Mouse (Mus musculus) cerebellum, adult 8-10 months (tissue): Measurements from ENCODE around the gene Acaa1a.
A peak's percentile ranks its signal among the peaks of the same experiment; 100 is the strongest.
"Not testable (repeated sequence)": the region's sequence is repeated elsewhere in the genome, so short reads cannot be mapped to it uniquely, and the experiment has no call there.

Experiments
- DNase-seq: peaks from one replicate; pipeline ENCODE4 v3.0.0; 2022

Acaa1a gene

DNA sequence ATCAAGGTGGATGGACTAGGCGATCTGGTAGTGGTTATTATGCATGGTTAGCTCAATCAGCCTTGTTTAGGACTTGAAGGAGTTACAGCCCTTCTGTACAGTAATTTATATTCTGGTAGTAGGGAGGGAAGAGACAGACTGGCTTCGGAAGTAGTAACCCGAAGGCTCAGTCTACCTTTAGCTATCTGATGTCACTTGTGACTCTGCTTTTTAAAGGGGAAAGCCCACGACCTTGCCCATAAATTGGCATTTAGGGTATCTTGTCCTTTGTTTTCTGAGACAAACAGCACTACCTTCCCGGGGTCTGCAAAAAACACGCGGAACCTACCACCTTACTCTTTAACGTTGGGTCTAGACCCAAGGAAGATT lies 720 bp downstream of the Acaa1a start:
- no peak for DNase-seq

DNA sequence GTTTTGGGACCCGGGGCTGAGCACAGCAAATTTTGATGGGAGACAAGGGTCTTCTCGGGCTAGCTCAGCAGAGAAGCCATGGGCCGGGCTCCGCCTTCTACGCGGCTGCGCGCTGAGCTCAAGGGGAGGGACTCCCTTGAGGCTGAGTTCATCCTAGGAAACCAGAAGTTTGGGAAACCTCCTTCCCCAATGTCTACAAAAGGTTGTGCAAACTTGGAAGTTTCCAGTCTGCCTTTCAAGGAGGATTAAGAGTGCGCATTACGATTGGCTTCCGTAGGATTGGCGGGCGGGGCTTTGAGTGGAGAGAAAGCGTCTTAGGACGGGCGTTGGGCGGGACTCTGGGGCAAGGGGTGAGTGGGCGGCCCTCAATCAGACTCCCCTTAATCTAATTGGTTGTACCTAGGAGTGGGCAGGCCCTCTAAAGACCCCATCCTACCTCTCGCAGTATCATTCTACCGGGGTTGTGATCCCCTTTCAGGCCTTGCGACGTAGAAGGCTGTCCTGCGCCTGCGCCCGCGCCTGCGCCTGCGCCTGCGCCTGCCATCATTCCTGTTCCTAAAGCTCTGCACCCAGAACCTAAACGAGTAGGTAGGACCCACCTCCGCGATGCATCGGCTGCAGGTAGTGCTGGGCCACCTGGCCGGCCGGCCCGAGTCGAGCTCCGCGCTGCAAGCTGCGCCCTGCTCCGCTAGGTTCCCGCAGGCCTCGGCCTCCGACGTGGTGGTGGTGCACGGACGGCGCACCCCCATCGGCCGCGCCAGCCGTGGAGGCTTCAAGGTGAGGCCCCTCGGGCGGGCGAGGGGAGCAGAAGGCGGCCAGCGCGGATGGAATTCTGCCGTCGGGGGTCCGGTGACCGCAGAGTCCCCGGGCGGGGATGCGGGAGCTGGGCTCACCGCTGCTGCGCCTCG lies 1.7 kb downstream of the Acaa1a start, which contains the start of gene Myd88:
Gene Myd88 (minus strand): TSS at position 503 of the 908 bp plus-strand sequence.
- DNase-seq, result peak; percentile 84

DNA sequence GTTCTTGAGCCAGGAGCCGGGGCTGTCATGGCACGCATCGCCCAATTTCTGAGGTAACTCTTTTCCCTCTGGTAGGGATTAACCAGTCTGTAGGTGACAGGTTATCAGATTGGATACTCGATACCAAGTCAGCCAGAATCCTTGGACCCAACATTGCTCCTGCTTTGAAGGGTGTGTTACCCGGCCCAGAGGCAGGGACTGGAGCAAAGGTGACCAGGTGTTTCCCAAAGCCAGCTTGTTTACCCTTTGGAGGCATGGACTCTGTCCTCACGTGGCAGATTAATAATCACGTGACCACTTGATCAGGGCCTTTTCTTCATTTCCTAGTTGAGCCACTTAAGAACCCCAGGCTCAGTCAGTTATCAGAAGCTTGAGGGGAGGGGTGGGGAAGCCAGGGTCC lies 3.3 kb downstream of the Acaa1a start:
- no peak for DNase-seq

DNA sequence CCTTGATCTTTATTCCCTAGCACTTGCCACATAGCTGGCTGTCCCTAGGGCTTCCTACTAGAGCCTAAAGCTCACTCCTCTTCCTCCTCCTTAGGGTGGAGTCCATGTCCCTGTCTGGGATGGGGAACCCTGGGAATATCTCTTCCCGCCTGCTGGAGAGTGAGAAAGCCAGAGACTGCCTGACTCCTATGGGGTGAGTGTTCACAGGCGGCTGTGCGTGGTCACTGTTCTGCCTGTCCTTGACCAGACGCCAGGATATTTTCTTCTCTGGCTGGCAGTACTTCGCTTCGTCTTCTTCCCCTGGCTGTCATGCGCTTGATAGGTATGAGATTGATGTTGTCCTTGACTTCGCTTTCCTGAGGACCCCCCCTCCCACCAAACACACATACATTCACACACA lies 6.9 kb downstream of the Acaa1a start:
- DNase-seq, result no peak

DNA sequence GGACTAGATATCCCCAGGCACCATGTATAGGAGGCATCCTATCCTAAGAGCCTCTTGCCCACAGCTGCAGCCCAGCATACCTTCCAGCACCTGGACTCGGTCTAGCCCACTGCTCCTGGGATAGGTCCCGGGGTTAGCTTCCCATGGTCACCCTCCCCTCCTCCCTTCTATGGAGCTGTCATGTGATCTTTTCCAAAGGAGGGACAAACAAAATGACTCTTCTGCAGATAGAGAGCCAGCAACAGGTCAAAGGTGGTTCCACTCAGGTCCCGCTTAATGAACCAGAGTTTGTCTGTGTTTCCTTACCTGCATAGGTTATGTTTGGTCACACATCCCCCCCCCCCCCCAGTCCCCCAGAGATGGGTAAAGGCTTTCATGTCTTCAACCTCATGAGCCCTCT lies 11.1 kb downstream of the Acaa1a start:
- no peak for DNase-seq

DNA sequence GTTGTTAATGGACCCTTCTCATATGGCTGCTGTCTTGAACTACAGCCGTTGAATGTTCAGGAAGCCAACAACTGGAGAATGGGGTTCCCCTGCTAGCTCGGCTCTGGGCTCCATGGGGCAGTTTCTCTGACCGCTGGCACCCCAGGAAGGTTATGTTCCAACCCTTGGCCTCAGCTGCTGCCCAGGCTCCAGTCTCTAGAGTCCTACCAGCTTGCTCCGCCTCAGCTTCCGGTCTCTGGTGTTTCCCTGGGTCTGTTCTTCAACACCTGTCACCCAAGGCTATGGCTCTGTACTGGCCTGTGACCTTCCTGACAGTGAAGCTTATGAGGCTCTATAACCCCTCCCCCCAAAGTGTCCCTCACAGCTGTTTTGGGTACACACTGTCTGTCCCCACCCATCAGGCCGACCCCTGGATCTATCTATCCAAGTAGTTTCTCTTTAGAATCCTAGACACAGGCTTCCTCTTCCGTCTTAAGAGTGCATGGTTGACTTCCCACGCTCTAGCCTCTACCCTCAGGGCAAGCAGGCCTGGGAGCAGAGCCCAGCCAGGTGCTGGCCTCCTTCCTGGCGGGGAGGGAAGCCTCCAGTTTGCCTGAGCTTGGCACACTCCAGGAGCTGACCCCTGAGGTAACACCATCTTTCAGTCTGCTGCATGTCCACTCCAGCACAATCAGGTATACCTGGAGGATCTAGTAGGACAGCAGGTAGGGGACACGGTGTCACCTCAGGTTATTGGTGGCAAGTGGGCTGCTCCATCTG lies 11.7 kb downstream of the Acaa1a start:
- DNase-seq, result no peak

DNA sequence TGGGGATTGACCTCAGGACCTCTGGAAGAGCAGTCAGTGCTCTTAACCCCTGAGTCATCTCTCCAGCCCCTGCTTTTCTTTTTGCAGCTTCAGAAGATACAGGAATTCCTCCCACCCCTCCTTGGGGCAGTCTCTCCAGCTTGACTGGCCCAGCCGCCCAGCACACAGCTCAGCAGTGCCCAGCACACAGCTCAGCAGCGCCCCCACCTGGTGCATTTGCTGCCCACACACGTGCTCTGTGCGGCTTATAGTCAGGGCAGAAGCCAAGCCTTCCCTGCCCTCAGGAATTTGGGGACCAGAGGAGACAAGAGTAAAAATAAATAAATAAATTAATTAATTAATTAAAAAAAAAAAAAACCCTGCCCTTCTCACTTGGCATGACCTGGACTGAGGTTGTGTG lies 12.6 kb downstream of the Acaa1a start:
- peak; percentile 65 for DNase-seq

DNA sequence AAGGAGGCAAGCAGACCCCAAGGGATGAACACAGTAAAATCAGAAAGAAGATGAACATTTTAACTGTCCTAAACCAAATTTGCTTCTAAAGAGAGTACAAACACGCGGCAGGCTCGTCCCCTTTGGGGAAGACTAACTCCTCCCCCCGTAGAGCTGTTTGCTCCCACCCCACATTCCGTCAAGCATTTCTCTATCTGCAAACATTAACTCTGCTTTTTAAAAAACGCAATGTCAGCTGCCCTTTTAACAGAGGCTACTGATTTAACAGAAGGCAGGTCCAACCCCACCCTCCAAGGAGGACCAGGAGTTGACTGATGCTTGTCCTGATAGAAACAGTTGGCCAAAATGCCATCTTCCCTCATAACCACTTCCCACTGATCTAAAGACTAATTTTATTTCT lies 14.4 kb downstream of the Acaa1a start:
- DNase-seq, result no peak

DNA sequence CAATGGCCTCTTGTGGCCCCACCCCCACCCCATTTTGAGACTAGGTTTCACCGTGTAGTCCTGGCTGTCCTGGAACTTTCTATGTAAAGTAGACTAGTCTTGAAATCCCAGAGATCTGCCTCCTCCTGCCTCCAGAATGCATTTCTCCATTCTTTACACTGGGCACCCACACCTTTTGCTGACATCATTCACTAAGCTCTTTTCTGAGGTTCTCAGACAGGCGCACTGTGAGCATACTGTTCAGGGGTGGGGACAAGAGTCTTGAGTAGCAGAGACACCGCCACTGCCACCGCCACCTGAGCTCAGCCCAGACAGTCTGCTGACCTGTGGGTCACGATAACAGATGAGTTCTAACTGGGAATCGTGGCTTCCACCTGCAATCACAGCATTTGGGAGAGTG lies 16.5 kb downstream of the Acaa1a start:
- no peak for DNase-seq

DNA sequence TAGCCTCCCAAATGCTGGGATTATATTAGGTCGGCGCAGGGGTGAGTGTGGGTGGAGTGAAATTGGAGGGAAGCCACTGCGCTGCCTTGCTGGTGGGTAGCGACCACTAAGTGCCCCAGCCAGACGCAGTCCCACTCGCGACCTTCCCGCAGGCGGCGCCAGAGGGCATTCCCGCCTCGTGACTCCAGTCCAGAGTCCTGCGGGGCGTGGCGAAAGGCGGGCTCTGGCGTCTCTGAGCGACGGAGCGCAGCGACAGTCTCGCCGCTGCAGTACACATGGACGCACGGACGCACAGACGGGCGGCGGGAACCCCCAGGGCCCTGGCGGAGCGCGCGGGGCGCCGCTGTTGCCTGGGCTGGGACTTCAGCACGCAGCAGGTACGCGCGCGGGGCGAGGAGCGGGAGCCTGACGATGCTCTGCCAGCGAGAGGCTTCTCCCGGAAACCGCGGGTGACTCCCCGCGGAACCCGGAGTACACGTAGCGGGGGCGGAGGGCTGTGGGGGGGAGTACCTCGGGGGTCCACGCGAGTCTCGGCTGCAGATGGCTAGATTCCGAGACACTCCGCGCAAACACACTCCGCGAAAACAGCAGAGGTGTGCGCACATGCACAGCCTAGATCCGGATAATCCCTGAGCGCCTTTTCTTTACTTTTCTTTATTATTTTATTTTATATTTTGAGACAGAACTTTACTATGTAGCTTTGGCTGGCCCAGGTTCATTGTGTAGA lies 18.0 kb downstream of the Acaa1a start, which contains the start of gene Xylb:
Gene Xylb (plus strand): TSS at position 51 of the 727 bp plus-strand sequence.
- peak; percentile 90 for DNase-seq

DNA sequence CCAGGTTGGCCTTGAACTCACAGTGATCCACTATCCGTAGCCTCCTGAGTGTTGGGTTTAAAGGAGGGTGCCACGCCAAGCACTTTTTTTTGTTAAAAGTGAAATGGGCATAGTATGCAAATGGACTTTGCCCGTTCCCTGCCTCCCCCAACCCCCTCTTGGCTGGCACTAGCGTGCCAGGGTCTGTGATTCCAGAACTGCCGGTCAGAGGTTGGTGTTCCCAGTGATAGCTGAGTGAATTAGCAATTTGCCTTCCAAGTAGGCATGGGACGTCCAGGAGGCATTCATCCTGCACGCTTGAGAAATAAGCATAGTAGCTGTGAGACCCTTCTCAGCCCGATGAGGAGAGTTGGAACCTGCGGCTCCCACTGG lies 18.6 kb downstream of the Acaa1a start:
- no peak for DNase-seq

DNA sequence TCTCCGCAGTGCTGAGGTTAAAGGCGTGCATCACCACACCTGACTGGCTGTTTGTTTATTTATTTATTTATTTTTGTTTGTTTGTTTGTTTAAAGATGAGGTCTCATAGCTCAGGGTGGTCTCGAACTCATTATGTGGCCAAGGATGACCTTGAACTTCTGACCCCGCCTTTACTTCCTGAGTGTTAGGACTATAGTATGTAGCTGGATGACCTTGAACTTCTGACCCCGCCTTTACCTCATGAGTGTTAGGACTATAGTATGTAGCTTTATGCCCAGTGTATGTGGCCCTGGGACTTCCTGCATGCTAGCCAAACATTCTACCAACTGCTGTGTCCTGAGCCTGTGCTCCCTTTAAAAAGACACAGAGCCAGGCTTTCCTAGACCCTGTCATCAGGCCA lies 21.9 kb downstream of the Acaa1a start:
- no peak for DNase-seq

DNA sequence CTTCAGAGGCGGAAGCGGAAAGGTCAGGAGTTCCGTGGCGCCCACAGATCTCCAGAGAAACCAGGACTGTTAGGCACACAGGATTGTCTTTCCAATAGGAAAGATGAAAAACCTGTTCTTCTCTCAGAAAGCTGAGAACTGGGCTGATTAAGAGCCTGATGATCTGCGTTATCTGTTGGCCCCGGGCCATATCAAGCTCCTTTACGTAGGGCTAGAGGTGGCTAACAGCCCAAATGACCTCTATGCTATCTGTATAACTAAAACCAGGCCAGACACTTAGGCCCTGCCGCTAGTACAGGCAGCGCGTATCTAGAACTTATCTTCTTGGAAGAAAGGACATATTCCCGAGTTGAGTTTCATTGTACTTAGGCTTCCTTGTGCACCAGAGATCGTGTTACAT lies 23.8 kb downstream of the Acaa1a start:
- DNase-seq, result no peak

DNA sequence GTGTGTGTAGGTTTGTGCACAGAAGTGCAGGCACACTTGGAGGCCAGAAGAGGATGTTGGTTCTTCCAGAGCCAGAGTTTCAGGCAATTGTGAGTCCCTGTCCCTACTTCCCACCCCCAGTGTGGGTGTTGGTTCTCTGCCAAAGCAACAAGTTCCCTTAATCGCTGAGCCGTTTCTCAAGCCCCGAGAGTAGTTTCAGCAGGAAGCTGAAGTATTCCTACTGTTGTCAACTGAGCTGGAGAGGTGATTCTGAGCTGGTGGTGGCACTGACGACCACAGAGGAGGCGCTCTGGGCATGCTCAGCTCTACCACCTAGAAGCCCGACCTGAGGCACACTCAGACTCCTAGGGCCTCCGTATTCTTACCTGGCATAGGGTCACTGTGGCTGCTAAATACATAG lies 25.8 kb downstream of the Acaa1a start, which contains the start of gene Slc22a14:
Gene Slc22a14 (minus strand): TSS at position 270 of the 400 bp plus-strand sequence.
- DNase-seq, result no peak

DNA sequence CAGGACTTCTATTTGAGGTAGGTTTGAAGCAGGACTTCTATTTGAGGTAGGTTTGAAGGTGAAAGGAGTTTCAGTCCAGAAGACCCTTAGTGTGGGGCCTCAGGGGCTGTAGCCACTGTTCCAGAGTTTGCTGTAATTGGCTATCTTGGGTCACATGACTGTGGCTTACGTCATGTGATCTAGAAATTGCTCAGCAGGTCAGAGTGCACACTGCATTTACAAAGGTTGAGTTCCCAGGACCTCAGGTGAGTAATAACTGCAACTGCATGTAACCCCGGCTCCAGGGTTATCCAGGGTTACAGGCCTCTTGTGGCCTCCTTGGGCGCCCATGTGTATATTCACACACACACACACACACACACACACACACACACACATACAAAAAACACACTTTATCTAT lies 28.9 kb downstream of the Acaa1a start:
- DNase-seq, result no peak

DNA sequence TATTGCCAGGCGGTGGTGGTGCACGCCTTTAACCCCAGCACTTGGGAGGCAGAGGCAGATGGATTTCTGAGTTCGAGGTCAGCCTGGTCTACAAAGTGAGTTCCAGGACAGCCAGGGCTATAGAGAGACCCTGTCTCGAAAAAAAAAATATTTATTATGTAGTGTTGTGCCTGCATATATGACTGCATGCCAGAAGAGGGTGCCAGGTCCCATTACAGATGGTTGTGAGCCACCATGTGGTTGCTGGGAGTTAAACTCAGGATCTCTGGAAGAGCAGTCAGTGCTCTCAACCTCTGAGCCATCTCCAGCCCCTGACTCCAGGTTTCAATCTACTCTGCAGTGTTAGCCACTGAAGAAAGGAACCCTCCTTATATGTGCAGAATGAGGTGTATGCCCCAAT lies 31.3 kb downstream of the Acaa1a start:
- not testable (repeated sequence) for DNase-seq

DNA sequence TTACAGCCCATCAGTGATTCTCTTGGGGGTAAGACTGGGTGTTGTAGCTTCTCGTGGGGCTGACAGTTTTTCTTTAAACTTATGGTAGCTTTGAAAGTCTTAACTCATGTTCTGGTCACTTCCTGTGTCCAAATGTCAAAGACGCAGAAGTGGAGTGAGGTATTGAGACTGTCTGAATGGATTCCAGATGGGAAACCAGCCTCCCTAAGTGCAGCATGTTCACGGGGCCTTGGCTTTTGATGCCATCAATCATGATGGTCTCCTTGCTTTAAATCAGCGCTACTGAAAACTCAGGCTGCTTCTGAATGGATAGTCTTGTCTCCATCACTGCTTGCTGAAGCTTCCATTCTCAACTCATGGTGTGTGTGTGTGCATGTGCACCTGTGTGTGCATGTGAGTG lies 31.8 kb downstream of the Acaa1a start:
- no peak for DNase-seq

DNA sequence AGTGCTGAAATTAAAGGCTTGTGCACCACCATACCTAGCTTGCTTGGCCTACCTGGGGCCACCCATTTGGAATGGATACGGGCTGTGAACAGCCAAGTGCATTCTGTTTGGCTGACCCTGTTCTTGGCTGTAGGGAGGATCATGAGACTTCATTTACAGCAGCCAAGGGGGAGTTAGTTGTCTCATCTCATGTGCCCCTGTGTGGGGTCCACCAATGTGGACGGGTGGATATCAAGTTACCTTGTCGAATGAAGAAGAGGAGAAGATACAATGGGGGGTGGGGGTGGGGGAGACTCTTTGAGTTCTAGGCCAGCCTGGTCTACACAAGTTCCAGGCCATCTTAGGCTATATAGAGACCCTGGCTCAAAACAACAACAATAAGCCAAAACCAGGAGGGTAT lies 35.5 kb downstream of the Acaa1a start:
- DNase-seq, result no peak

DNA sequence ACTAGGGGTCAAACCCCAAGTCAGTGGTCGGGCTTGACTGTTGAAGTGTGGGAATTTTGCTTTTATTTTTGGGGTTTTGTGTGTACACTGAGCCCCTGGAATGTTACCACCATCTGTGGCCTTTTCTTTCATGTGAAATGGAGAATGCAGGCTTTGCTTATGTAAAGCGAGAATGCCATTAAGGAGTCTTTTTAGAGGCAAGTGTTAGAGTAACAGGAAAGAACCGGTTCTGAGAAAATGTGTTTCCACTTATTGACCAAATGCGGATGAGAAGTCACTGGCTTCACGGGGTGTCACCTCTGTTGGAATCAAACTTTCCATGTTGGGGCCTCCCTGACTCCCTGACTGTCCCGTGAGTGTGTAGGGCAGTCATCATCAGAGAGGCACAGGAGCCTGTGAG lies 36.1 kb downstream of the Acaa1a start:
- no peak for DNase-seq

DNA sequence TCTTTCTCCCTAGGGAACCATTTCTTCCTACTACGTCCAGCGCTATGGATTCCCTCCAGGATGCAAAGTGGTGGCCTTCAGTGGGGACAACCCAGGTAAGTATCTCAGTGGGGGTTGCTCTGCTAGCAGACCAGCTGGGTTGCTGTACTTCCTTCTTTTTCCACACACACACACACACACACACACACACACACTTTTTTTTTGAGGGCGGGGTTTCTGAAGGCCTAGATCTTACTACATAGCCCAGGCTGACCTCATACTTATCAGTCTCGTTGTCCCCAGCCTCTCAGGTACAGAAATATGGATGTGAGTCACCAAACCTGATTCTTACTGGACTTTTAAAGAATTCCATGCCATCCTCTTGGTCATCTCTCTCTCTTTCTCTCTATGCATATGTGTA lies 38.8 kb downstream of the Acaa1a start:
- no peak for DNase-seq

DNA sequence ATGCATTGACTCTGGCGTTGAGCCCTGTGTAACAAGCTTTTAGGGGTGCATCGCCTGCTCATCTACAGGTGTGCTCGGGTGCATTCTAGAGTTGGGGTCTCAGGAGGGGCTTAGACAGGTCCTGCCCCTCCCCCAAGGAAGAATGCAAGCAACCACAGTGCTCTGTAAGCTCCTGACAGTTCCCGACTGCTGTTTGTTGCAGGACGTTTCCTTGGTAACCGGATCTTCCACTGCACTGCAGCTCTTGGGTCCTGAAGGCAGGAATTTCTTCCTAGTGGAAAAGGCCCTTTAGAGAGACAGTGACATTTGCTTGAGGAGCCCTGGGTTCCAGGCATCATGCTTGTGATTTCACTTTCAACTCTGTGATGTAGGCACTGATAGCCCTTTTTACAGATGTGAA lies 43.1 kb downstream of the Acaa1a start:
- DNase-seq, result no peak

DNA sequence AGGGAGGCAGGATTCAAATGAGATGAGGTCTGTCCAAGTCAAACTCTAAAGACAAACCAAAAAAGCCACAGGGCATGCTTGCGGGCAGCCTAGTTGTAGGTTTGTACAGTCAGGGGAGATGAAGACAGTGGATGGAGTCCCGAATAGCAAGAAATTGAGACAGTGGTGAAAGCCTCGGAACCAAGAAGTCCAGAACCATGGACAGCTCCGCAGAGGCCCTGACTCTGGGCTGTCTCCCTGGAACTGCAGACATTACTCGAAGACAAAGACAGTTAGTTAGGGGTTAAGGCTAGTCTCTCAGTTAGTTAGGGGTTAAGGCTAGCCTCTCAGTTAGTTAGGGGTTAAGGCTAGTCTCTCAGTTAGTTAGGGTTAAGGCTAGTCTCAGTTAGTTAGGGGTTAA lies 49.5 kb downstream of the Acaa1a start:
- no peak for DNase-seq

DNA sequence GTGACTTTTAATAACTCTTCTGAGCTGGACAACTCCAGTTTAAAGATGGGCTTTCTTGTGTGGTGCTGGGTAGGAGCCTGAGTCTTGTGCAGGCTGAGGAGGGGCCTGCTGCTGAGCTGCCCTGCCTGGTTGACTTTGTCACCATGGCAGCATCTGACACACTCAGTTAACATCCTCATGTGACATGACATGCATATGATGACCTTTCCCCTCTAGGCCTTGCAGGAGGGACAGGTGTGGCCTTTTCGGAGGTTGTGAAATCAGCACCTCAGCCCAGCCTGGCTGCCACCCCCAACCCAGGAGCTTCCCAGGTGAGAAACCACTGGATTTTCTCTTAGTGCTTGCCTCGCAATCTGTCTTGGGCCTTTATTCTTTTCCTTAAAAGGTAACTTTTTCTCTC lies 50.7 kb downstream of the Acaa1a start:
- no peak for DNase-seq

DNA sequence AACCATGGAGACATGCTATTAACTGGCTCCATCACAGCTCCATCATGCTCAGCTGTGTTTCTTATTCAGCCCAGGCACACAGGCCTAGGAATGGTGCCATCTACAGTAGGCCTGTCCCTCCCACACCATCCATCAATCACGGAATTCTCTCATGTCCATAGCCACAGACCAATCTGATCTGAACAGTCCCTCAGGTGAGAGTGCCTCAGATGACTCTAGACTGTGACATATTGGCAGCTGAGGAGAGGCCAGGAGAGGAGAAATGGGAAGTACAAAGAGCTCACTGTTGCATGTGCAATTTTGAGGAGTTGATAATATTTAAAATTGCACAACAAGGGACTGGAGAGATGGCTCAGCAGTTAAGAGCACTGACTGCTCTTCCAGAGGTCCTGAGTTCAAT lies 55.3 kb downstream of the Acaa1a start:
- no peak for DNase-seq
